Mouse (Mus musculus) heart, postnatal 0 days (tissue): ENCODE data around the gene Rad50. TPM values are rescaled to one million over a fixed set of nuclear protein-coding genes. Genes with fewer than 3 reads are reported as not detected.

Source experiments
- ATAC-seq: fragments of 200-750 bp; cut with Nextera tagmentation; 2 replicates; pipeline ENCODE4 v1.8.0; 2017; ENCODE audit warnings: low read depth, moderate number of reproducible peaks, moderate library complexity; ENCODE audit not compliant: insufficient read depth
- DNase-seq: peaks from one replicate; pipeline ENCODE4 v3.0.0-alpha.2; 2016; ENCODE audit warnings: low spot score
- H3K27ac ChIP-seq: fragments of 300-500 bp; sonication (generic); 2 replicates; pipeline ENCODE4 v1.5.1; 2014; ENCODE audit warnings: low read depth, mild to moderate bottlenecking
- H3K27me3 ChIP-seq: fragments of 300-500 bp; sonication (generic); 2 replicates; pipeline ENCODE4 v1.6.1; 2014; ENCODE audit warnings: low read length, mixed read lengths; ENCODE audit not compliant: control insufficient read depth, insufficient read depth
- H3K36me3 ChIP-seq: fragments of 300-500 bp; sonication (generic); replicated peaks from 2 replicates; pipeline ENCODE4 v1.6.1; 2014; ENCODE audit warnings: low read length, mixed read lengths; ENCODE audit not compliant: control insufficient read depth, insufficient read depth
- H3K4me1 ChIP-seq: fragments of 300-500 bp; sonication (generic); 2 replicates; pipeline ENCODE4 v1.6.1; 2014; ENCODE audit warnings: antibody characterized with exemption; ENCODE audit not compliant: control insufficient read depth, insufficient read depth
- H3K4me2 ChIP-seq: fragments of 300-500 bp; sonication (generic); 2 replicates; pipeline ENCODE4 v1.6.1; 2014; ENCODE audit warnings: low read depth, mild to moderate bottlenecking, low read length, moderate library complexity
- H3K4me3 ChIP-seq: fragments of 300-500 bp; sonication (generic); 2 replicates; pipeline ENCODE4 v1.5.1; 2014; ENCODE audit warnings: low read depth, low read length
- H3K9ac ChIP-seq: fragments of 300-500 bp; sonication (generic); replicated peaks from 2 replicates; pipeline ENCODE4 v1.6.1; 2014; ENCODE audit warnings: low read depth, low read length, mixed read lengths
- H3K9me3 ChIP-seq: fragments of 300-500 bp; sonication (generic); replicated peaks from 2 replicates; pipeline ENCODE4 v1.6.1; 2016; ENCODE audit warnings: low read length; ENCODE audit not compliant: control insufficient read depth
- CTCF ChIP-seq: IDR thresholded peaks from 2 replicates; pipeline ENCODE4 v1.5.1; 2016; ENCODE audit warnings: antibody characterized with exemption, control low read depth, low read depth
- EP300 ChIP-seq: IDR thresholded peaks from 2 replicates; pipeline ENCODE4 v1.6.1; 2016; ENCODE audit warnings: antibody characterized with exemption, low read depth
- WGBS: fragments of 180-500 bp; shearing (Covaris S2); extraction: QIAGEN DNeasy Blood & Tissue Kit; methylation state at CpG from one replicate; pipeline ENCODE4 v1.1.7; 2014; 5-methylcytosine and 5-hydroxymethylcytosine counted together
- polyA plus RNA-seq: library from polyadenylated mRNA; unstranded; fragments of >200 nt; fragmentation: Nextera tagmentation; extraction: Ambion mirVana; gene quantifications from 2 replicates; pipeline ENCODE4 v1.2.1, GENCODE M21; 2015
- total RNA-seq: library from RNA; depleted of rRNA; stranded (reverse); fragments of >200 nt; gene quantifications from 2 replicates; pipeline ENCODE4 v1.2.3, GENCODE M21; 2014; ENCODE audit warnings: low replicate concordance

Rad50 gene
- total and polyA plus RNA-seq, 2 experiments from 2014 or later = 5.9 to 14.9 TPM

DNA sequence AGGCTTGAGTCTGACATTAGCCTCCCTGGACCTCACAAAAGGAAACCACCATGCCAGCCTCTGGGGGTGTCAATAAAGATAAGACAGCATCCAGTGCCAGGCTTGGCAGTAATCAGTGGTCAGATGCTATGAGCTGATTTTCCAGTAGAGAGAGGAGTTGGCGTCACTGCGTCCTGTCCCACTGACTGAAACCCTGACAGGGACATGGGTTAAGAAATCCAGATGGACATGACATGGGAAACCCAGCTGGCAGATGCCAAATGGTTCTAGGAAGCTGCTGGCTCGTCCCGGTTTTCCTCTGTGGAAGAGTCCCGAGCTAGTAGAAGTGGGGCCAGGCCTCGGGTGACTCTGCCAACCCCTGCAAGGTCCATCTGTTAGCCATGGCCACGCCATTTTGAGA is 73.5 kb downstream of the Rad50 start:
- H3K9ac ChIP-seq = no peak overlapping the region
- H3K27me3 ChIP-seq = peaks cover 31% of the 10 kb centered on the region
- H3K4me1 ChIP-seq = 0 out of 2 replicates have a peak, but pooled peaks cover 4% of the 10 kb centered on the region
- H3K9me3 ChIP-seq = no peaks in the 10 kb centered on the region
- ATAC-seq (no peak), DNase-seq (no peak)
- no peak overlapping the region for H3K4me3 ChIP-seq
- H3K27ac ChIP-seq = no peak overlapping the region
- H3K4me2 ChIP-seq = no peak overlapping the region
- no peak for TF ChIP-seq EP300
- no peak for TF ChIP-seq CTCF
- no peaks in the 10 kb centered on the region for H3K36me3 ChIP-seq
- WGBS = 88% methylated on average over 7 of the region's 7 CpGs

GRCm38 (mm10) chr11:53632122-53632733 is 74.9 kb downstream of the Rad50 start:
- WGBS = 70% methylated on average over 14 of the region's 14 CpGs
- Histone ChIP-seq H3K27ac (no peak overlapping the region), H3K27me3 (peaks cover 24% of the 10 kb centered on the region), H3K9ac (no peak overlapping the region), H3K4me3 (no peak overlapping the region), H3K36me3 (no peaks in the 10 kb centered on the region), H3K4me1 (0 out of 2 replicates have a peak, but pooled peaks cover 4% of the 10 kb centered on the region), H3K4me2 (no peak overlapping the region), H3K9me3 (no peaks in the 10 kb centered on the region)
- DNase-seq (no peak), ATAC-seq (no peak)
- TF ChIP-seq CTCF (peak; percentile 54), EP300 (no peak)

GRCm38 (mm10) chr11:53627859-53628258 is 79.3 kb downstream of the Rad50 start:
- WGBS = 0% methylated on average over 1 of the region's 1 CpGs
- no peak overlapping the region for H3K9ac ChIP-seq
- no peaks in the 10 kb centered on the region for H3K27me3 ChIP-seq
- no peak overlapping the region for H3K4me3 ChIP-seq
- no peaks in the 10 kb centered on the region for H3K36me3 ChIP-seq
- ATAC-seq = peak; percentile 67
- TF ChIP-seq EP300 (no peak), CTCF (peak; percentile 89)
- no peak overlapping the region for H3K27ac ChIP-seq
- peak; percentile 68 for DNase-seq
- no peaks in the 10 kb centered on the region for H3K4me1 ChIP-seq
- no peak overlapping the region for H3K4me2 ChIP-seq
- H3K9me3 ChIP-seq = no peaks in the 10 kb centered on the region

DNA sequence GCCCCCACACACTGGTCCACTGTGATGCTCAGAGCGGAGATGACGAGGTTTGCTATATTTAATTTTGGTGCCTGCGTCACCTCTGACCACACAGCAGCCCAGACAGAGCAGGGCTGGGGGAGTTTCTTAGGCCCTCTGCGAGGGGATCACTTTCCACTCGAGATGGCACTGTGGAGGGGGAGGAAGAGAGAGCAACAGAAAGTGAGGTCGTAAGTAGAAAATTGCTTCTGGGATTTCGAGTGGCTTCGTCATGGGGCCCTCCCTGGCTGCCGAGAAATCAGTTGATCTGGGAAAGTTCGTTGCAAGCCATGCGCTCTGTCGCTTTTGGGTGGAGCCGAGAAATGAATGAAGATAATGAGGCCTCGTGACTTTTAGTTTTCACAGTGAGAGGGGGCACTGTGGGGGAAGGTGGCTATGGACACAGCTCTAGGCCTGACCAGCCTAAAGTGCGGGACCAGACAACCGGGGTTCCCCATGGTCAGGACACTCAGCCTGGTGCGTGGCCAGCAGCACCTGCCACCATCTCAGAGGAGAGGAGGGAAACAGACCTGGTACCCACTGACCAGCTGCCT is 80.2 kb downstream of the Rad50 start:
- ATAC-seq = no peak
- Histone ChIP-seq H3K4me3 (no peak overlapping the region), H3K4me1 (no peaks in the 10 kb centered on the region), H3K9ac (no peak overlapping the region), H3K36me3 (no peaks in the 10 kb centered on the region), H3K27me3 (no peaks in the 10 kb centered on the region), H3K27ac (no peak overlapping the region), H3K4me2 (no peak overlapping the region), H3K9me3 (no peaks in the 10 kb centered on the region)
- DNase-seq = no peak
- TF ChIP-seq EP300 (no peak), CTCF (no peak)
- 54% methylated on average over 17 of the region's 17 CpGs for WGBS

GRCm38 (mm10) chr11:53624124-53624523 is 83.0 kb downstream of the Rad50 start:
- 96% methylated on average over 2 of the region's 2 CpGs for WGBS
- Histone ChIP-seq H3K27me3 (no peaks in the 10 kb centered on the region), H3K27ac (no peak overlapping the region), H3K4me3 (no peak overlapping the region), H3K9ac (no peak overlapping the region), H3K9me3 (no peaks in the 10 kb centered on the region), H3K4me2 (no peak overlapping the region), H3K36me3 (no peaks in the 10 kb centered on the region), H3K4me1 (no peaks in the 10 kb centered on the region)
- TF ChIP-seq CTCF = no peak
- no peak for TF ChIP-seq EP300
- DNase-seq (no peak), ATAC-seq (no peak)

DNA sequence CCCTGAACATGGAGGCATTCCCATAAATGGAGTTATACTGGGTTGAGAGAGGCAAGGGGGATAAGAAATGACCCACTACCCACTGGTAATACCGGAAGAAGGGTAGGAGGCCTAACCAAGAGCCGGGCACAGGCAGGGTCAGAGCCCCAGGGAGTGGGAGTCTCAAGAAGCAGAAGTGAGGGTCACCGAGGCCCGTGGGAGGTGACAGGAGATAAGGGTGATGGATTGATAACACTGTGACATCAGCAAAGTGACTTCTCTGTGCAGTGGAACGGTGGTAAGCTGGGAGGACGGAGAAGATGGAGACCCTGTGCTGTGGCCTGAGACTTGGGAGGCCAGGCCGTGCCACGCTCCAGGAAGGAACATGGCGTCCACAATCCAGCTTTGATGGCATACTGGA is 83.5 kb downstream of the Rad50 start:
- Histone ChIP-seq H3K4me3 (no peak overlapping the region), H3K4me2 (no peak overlapping the region), H3K9me3 (no peaks in the 10 kb centered on the region), H3K36me3 (no peaks in the 10 kb centered on the region), H3K4me1 (no peaks in the 10 kb centered on the region), H3K9ac (no peak overlapping the region), H3K27ac (no peak overlapping the region), H3K27me3 (no peaks in the 10 kb centered on the region)
- 77% methylated on average over 9 of the region's 9 CpGs for WGBS
- TF ChIP-seq CTCF (no peak), EP300 (no peak)
- ATAC-seq (no peak), DNase-seq (no peak)
